Mouse (Mus musculus): ENCODE measurements at regions not wholly inside any gene's neighbourhood (a gene's known extent, or its start where the extent isn't known, plus 50 kb on each side); places are given as distances from the start of the nearest gene placed in this dataset.

DNA sequence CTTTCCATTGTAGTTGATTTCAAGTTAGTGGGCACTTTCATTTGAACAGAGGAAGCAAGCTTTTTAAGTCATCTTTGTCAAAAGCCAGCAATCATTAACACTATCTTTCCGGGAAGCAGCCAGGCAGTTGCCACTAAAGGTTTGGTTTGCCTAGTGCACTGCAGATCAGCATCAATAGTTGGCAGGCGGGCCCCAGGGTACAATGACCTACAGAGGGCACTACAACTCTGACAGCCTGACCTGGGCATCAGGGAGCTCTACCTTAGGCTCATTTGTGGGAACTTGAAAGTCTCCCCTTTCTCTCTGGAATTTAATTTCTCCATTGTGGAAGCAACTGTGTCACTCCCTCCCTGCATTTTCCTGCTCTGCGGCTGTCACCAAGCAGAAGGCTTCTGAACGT is 412.6 kb upstream of the Sall1 start:
- TF ChIP-seq POLR2A (IDR thresholded peaks at IDR 0.05; ENCODE audit: borderline replicate concordance, low read depth, low read length) (no peak), CTCF (IDR thresholded peaks at IDR 0.05; ENCODE audit: low read depth, low read length) (no peak)
